Mouse (Mus musculus) kidney, adult 18-20 months (tissue): Measurements from ENCODE around the gene Olfr649.
A peak's percentile ranks its signal among the peaks of the same experiment; 100 is the strongest.

ENCODE experiments used
- DNase-seq: peaks from one replicate; pipeline ENCODE4 v3.0.0; 2021

The Olfr649 gene

GRCm38 (mm10) chr7:104195885-104196284 lies at the start of gene Olfr649:
Gene Olfr649, minus strand, starts transcription at chr7:104195985.
- no peak for DNase-seq

- peak; percentile 67 for DNase-seq
Measured at GRCm38 (mm10) chr7:104244287-104245181, 48.7 kb upstream of the Olfr649 start, which contains the start of gene Trim34a. Gene Trim34a, plus strand, starts transcription at chr7:104244457.

- no peak for DNase-seq
Measured at GRCm38 (mm10) chr7:104243616-104244015, 47.8 kb upstream of the Olfr649 start.

- DNase-seq, result no peak
Measured at GRCm38 (mm10) chr7:104240857-104241256, 45.1 kb upstream of the Olfr649 start.

GRCm38 (mm10) chr7:104231203-104231602 lies 35.4 kb upstream of the Olfr649 start:
- peak; percentile 45 for DNase-seq

GRCm38 (mm10) chr7:104218701-104219569 lies 23.1 kb upstream of the Olfr649 start, which contains the start of gene Trim6:
Gene Trim6, plus strand, starts transcription at chr7:104218793.
- DNase-seq, result peak; percentile 88

- no peak for DNase-seq
Measured at GRCm38 (mm10) chr7:104217881-104218280, 22.1 kb upstream of the Olfr649 start.

GRCm38 (mm10) chr7:104216011-104216535 lies 20.3 kb upstream of the Olfr649 start:
- DNase-seq, result no peak

- no peak for DNase-seq
Measured at GRCm38 (mm10) chr7:104206197-104206596, 10.4 kb upstream of the Olfr649 start.

GRCm38 (mm10) chr7:104199822-104200221 lies 4.0 kb upstream of the Olfr649 start:
- DNase-seq, result peak; percentile 77

GRCm38 (mm10) chr7:104191275-104191674 lies 4.5 kb downstream of the Olfr649 start:
- no peak for DNase-seq

- no peak for DNase-seq
Measured at GRCm38 (mm10) chr7:104183292-104183691, 12.5 kb downstream of the Olfr649 start, which contains the start of gene Olfr648. Gene Olfr648, minus strand, starts transcription at chr7:104183392.

- DNase-seq, result no peak
Measured at GRCm38 (mm10) chr7:104179074-104179473, 16.7 kb downstream of the Olfr649 start.

- no peak for DNase-seq
Measured at GRCm38 (mm10) chr7:104178422-104179054, 17.2 kb downstream of the Olfr649 start.

GRCm38 (mm10) chr7:104175085-104175484 lies 20.7 kb downstream of the Olfr649 start:
- DNase-seq, result no peak

- DNase-seq, result no peak
Measured at GRCm38 (mm10) chr7:104169634-104170204, 26.1 kb downstream of the Olfr649 start.

- DNase-seq, result no peak
Measured at GRCm38 (mm10) chr7:104167105-104167504, 28.7 kb downstream of the Olfr649 start.

- DNase-seq, result no peak
Measured at GRCm38 (mm10) chr7:104150456-104150855, 45.3 kb downstream of the Olfr649 start, which contains the start of gene Ubqlnl. Gene Ubqlnl, minus strand, starts transcription at chr7:104150556.

- DNase-seq, result no peak
Measured at GRCm38 (mm10) chr7:104143179-104143578, 52.6 kb downstream of the Olfr649 start, which contains the start of gene Ubqln3. Gene Ubqln3, minus strand, starts transcription at chr7:104143279.
